Mouse (Mus musculus): ENCODE data around the gene Olfr701. TPM values are rescaled to one million over a fixed set of nuclear protein-coding genes. Genes with fewer than 3 reads are reported as not detected.

Olfr701 gene
- polyA plus RNA-seq, 1 experiment = not detected

GRCm38 (mm10) chr7:106833793-106834192 lies 19.9 kb downstream of the Olfr701 start, which contains the start of gene Olfr702:
Gene Olfr702 (minus strand): TSS chr7:106833893.
- TF ChIP-seq EP300 (IDR thresholded peaks at IDR 0.05; ENCODE audit: insufficient read depth, low read depth, low read length) (no peak), POLR2A (IDR thresholded peaks at IDR 0.05; ENCODE audit: insufficient read depth, low read length) (no peak), CTCF (IDR thresholded peaks at IDR 0.05; ENCODE audit: low read depth, low read length) (no peak)
- Histone ChIP-seq H3K9ac (ENCODE audit: low read depth, poor library complexity, severe bottlenecking) (no peak within 1 kb of the TSS), H3K4me3 (ENCODE audit: low read depth, low read length) (no peak within 1 kb of the TSS), H3K27ac (ENCODE audit: insufficient read depth, low read length) (no peak within 1 kb of the TSS), H3K9me3 (replicated peaks; ENCODE audit: control insufficient read depth, insufficient read depth, low read length, poor library complexity, severe bottlenecking) (no peaks in the 10 kb centered on the region), H3K4me1 (ENCODE audit: control insufficient read depth, insufficient read depth, low read length) (no peaks in the 10 kb centered on the region), H3K36me3 (ENCODE audit: control insufficient read depth, insufficient read depth, low read length, poor library complexity, severe bottlenecking) (no peaks in the 10 kb centered on the region), H3K27me3 (ENCODE audit: control insufficient read depth, insufficient read depth, low read length, poor library complexity, severe bottlenecking) (no peaks in the 10 kb centered on the region)

GRCm38 (mm10) chr7:106843060-106843459 lies 29.1 kb downstream of the Olfr701 start, which contains the start of gene Olfr703:
Gene Olfr703 (plus strand): TSS chr7:106843360.
- Histone ChIP-seq H3K9me3 (replicated peaks; ENCODE audit: control insufficient read depth, insufficient read depth, low read length, poor library complexity, severe bottlenecking) (no peaks in the 10 kb centered on the region), H3K9ac (ENCODE audit: low read depth, poor library complexity, severe bottlenecking) (no peak within 1 kb of the TSS), H3K27me3 (ENCODE audit: control insufficient read depth, insufficient read depth, low read length, poor library complexity, severe bottlenecking) (no peaks in the 10 kb centered on the region), H3K27ac (ENCODE audit: insufficient read depth, low read length) (no peak within 1 kb of the TSS), H3K4me1 (ENCODE audit: control insufficient read depth, insufficient read depth, low read length) (no peaks in the 10 kb centered on the region), H3K36me3 (ENCODE audit: control insufficient read depth, insufficient read depth, low read length, poor library complexity, severe bottlenecking) (no peaks in the 10 kb centered on the region), H3K4me3 (ENCODE audit: low read depth, low read length) (no peak within 1 kb of the TSS)
- TF ChIP-seq CTCF (IDR thresholded peaks at IDR 0.05; ENCODE audit: low read depth, low read length) = no peak
- no peak for TF ChIP-seq POLR2A (IDR thresholded peaks at IDR 0.05; ENCODE audit: insufficient read depth, low read length)
- no peak for TF ChIP-seq EP300 (IDR thresholded peaks at IDR 0.05; ENCODE audit: insufficient read depth, low read depth, low read length)

GRCm38 (mm10) chr7:106862885-106863284 lies 49.0 kb downstream of the Olfr701 start, which contains the start of gene Olfr704:
Gene Olfr704 (plus strand): TSS chr7:106863185.
- H3K4me3 ChIP-seq (ENCODE audit: low read depth, low read length) = no peak within 1 kb of the TSS
- H3K9ac ChIP-seq (ENCODE audit: low read depth, poor library complexity, severe bottlenecking) = no peak within 1 kb of the TSS
- no peaks in the 10 kb centered on the region for H3K27me3 ChIP-seq (ENCODE audit: control insufficient read depth, insufficient read depth, low read length, poor library complexity, severe bottlenecking)
- no peaks in the 10 kb centered on the region for H3K36me3 ChIP-seq (ENCODE audit: control insufficient read depth, insufficient read depth, low read length, poor library complexity, severe bottlenecking)
- no peaks in the 10 kb centered on the region for H3K4me1 ChIP-seq (ENCODE audit: control insufficient read depth, insufficient read depth, low read length)
- H3K9me3 ChIP-seq (replicated peaks; ENCODE audit: control insufficient read depth, insufficient read depth, low read length, poor library complexity, severe bottlenecking) = no peaks in the 10 kb centered on the region
- no peak within 1 kb of the TSS for H3K27ac ChIP-seq (ENCODE audit: insufficient read depth, low read length)
- TF ChIP-seq POLR2A (IDR thresholded peaks at IDR 0.05; ENCODE audit: insufficient read depth, low read length) (no peak), CTCF (IDR thresholded peaks at IDR 0.05; ENCODE audit: low read depth, low read length) (no peak), EP300 (IDR thresholded peaks at IDR 0.05; ENCODE audit: insufficient read depth, low read depth, low read length) (no peak)

Other genes with a start within 250 kb of the Olfr701 start
- gene Olfr693, start 133.5 kb upstream of the Olfr701 start, polyA plus RNA-seq (2011; ENCODE audit: insufficient read depth, insufficient read length, low read depth, missing spikeins) = not detected in 2 replicates
- not detected in 2 replicates for gene Olfr694, start 122.3 kb upstream of the Olfr701 start, polyA plus RNA-seq (2011; ENCODE audit: insufficient read depth, insufficient read length, low read depth, missing spikeins)
- gene Olfr695, start 97.7 kb upstream of the Olfr701 start, polyA plus RNA-seq (2011; ENCODE audit: insufficient read depth, insufficient read length, low read depth, missing spikeins) = not detected in 2 replicates
- gene Olfr697, start 71.7 kb upstream of the Olfr701 start, polyA plus RNA-seq (2011; ENCODE audit: insufficient read depth, insufficient read length, low read depth, missing spikeins) = not detected in 2 replicates
- gene Olfr698, start 58.7 kb upstream of the Olfr701 start, polyA plus RNA-seq (2011; ENCODE audit: insufficient read depth, insufficient read length, low read depth, missing spikeins) = not detected in 2 replicates
- not detected in 2 replicates for gene Olfr699, start 20.9 kb upstream of the Olfr701 start, polyA plus RNA-seq (2011; ENCODE audit: insufficient read depth, insufficient read length, low read depth, missing spikeins)
- gene Olfr700, start 5.3 kb upstream of the Olfr701 start, polyA plus RNA-seq (2011; ENCODE audit: insufficient read depth, insufficient read length, low read depth, missing spikeins) = not detected in 2 replicates
- not detected in 2 replicates for gene Olfr702, start 19.8 kb downstream of the Olfr701 start, polyA plus RNA-seq (2011; ENCODE audit: insufficient read depth, insufficient read length, low read depth, missing spikeins)
- gene Olfr703, start 29.2 kb downstream of the Olfr701 start, polyA plus RNA-seq (2011; ENCODE audit: insufficient read depth, insufficient read length, low read depth, missing spikeins) = not detected in 2 replicates
- gene Olfr704, start 49.1 kb downstream of the Olfr701 start, polyA plus RNA-seq (2011; ENCODE audit: insufficient read depth, insufficient read length, low read depth, missing spikeins) = not detected in 2 replicates
- not detected in 2 replicates for gene Olfr705, start 62.8 kb downstream of the Olfr701 start, polyA plus RNA-seq (2011; ENCODE audit: insufficient read depth, insufficient read length, low read depth, missing spikeins)
- not detected in 2 replicates for gene Olfr706, start 74.0 kb downstream of the Olfr701 start, polyA plus RNA-seq (2011; ENCODE audit: insufficient read depth, insufficient read length, low read depth, missing spikeins)
- gene Olfr707, start 87.1 kb downstream of the Olfr701 start, polyA plus RNA-seq (2011; ENCODE audit: insufficient read depth, insufficient read length, low read depth, missing spikeins) = not detected in 2 replicates
- not detected in 2 replicates for gene Olfr1532-ps1, start 93.9 kb downstream of the Olfr701 start, polyA plus RNA-seq (2011; ENCODE audit: insufficient read depth, insufficient read length, low read depth, missing spikeins)
- gene Olfr709-ps1, start 118.1 kb downstream of the Olfr701 start, polyA plus RNA-seq (2011; ENCODE audit: insufficient read depth, insufficient read length, low read depth, missing spikeins) = not detected in 2 replicates
- gene Olfr710, start 134.2 kb downstream of the Olfr701 start, polyA plus RNA-seq (2011; ENCODE audit: insufficient read depth, insufficient read length, low read depth, missing spikeins) = not detected in 2 replicates
- gene Olfr6, start 149.8 kb downstream of the Olfr701 start, polyA plus RNA-seq (2011; ENCODE audit: insufficient read depth, insufficient read length, low read depth, missing spikeins) = not detected in 2 replicates
- not detected in 2 replicates for gene Olfr711, start 161.3 kb downstream of the Olfr701 start, polyA plus RNA-seq (2011; ENCODE audit: insufficient read depth, insufficient read length, low read depth, missing spikeins)
- 0.11 TPM in 1 of 2 replicates, not detected in the other for gene Olfr2, start 191.9 kb downstream of the Olfr701 start, polyA plus RNA-seq (2011; ENCODE audit: insufficient read depth, insufficient read length, low read depth, missing spikeins)
- 0.09 TPM in 1 of 2 replicates, not detected in the other for gene Olfr713, start 217.0 kb downstream of the Olfr701 start, polyA plus RNA-seq (2011; ENCODE audit: insufficient read depth, insufficient read length, low read depth, missing spikeins)

Data from ES-Bruce4 (cell line).